Mouse (Mus musculus) ES-E14 (cell line): ENCODE data around the gene Akr1c21. TPM values are rescaled to one million over a fixed set of nuclear protein-coding genes. Genes with fewer than 3 reads are reported as not detected.

Experiments
- DNase-seq: peaks from one replicate; pipeline ENCODE4 v3.0.0-alpha.2; 2013; ENCODE audit warnings: low read depth, low spot score
- H3K27ac ChIP-seq: 2 replicates; pipeline ENCODE4 v1.5.1; 2012; ENCODE audit warnings: low read depth, mild to moderate bottlenecking, low read length, moderate library complexity, mixed read lengths; ENCODE audit not compliant: poor library complexity, insufficient read depth, severe bottlenecking
- H3K36me3 ChIP-seq: 2 replicates; pipeline ENCODE4 v1.6.1; 2012; ENCODE audit warnings: mild to moderate bottlenecking, low read length, moderate library complexity, mixed read lengths; ENCODE audit not compliant: control insufficient read depth, poor library complexity, insufficient read depth, severe bottlenecking
- H3K4me1 ChIP-seq, 2 experiments: fragments of 150-350 bp in 1 of 2; sonication (generic) in 1 of 2; 2 replicates each; pipeline ENCODE4 v1.6.1; 2012; ENCODE audit warnings: low read length in 2 of 2, mild to moderate bottlenecking in 1 of 2, mixed read lengths in 1 of 2; ENCODE audit not compliant: control insufficient read depth in 2 of 2, insufficient read depth in 2 of 2, poor library complexity in 1 of 2
- H3K4me3 ChIP-seq, 2 experiments: fragments of 150-350 bp in 1 of 2; sonication (generic) in 1 of 2; 2 replicates each; pipeline ENCODE4 v1.5.1; 2012; ENCODE audit warnings: low read length in 2 of 2, low read depth in 1 of 2, mild to moderate bottlenecking in 1 of 2, mixed read lengths in 1 of 2; ENCODE audit not compliant: insufficient read depth in 1 of 2, poor library complexity in 1 of 2, severe bottlenecking in 1 of 2
- H3K9ac ChIP-seq: 2 replicates; pipeline ENCODE4 v1.6.1; 2012; ENCODE audit warnings: low read depth, mild to moderate bottlenecking, low read length, mixed read lengths; ENCODE audit not compliant: poor library complexity, insufficient read depth, severe bottlenecking
- H3K9me3 ChIP-seq: fragments of 150-350 bp; sonication (generic); 2 replicates; pipeline ENCODE4 v1.6.1; 2012; ENCODE audit warnings: low read depth, mild to moderate bottlenecking, low read length; ENCODE audit not compliant: control insufficient read depth, insufficient read depth
- CHD2 ChIP-seq: IDR thresholded peaks from 2 replicates; pipeline ENCODE4 v1.6.1; 2014; ENCODE audit warnings: mild to moderate bottlenecking, low read depth, low read length, inconsistent platforms
- HCFC1 ChIP-seq: IDR thresholded peaks from 2 replicates; pipeline ENCODE4 v1.6.1; 2012; ENCODE audit warnings: low read length, inconsistent platforms, borderline replicate concordance; ENCODE audit not compliant: insufficient read depth
- MAFK ChIP-seq: IDR thresholded peaks from 2 replicates; pipeline ENCODE4 v1.6.1; 2014; ENCODE audit warnings: mild to moderate bottlenecking, low read depth, low read length, inconsistent platforms; ENCODE audit not compliant: insufficient read depth
- ZC3H11A ChIP-seq: IDR thresholded peaks from 2 replicates; pipeline ENCODE4 v1.6.1; 2012; ENCODE audit warnings: low read depth, mild to moderate bottlenecking, inconsistent platforms, low read length, borderline replicate concordance
- ZNF384 ChIP-seq: IDR thresholded peaks from 2 replicates; pipeline ENCODE4 v1.6.1; 2012; ENCODE audit warnings: low read depth, low read length, inconsistent platforms
- in situ Hi-C, 2 experiments: fragments of 600-800 bp; cut with MboI; formaldehyde crosslinking; loops; one replicate each; pipeline ENCODE4 v1.15.1; 2025; ENCODE audit warnings: low sequenced_read_pairs in 2 of 2, inconsistent platforms in 1 of 2; ENCODE audit not compliant: unreplicated experiment in 2 of 2
- total RNA-seq: library from RNA; depleted of rRNA; stranded (reverse); fragments of 300-350 nt; gene quantifications from 2 replicates; pipeline ENCODE4 v1.2.3, GENCODE M21; 2012; rRNA removed

The Akr1c21 gene
- total RNA-seq, 1 experiment, result 0.22 TPM

- H3K9ac ChIP-seq, result no peak overlapping the region
- no peak overlapping the region for H3K4me3 ChIP-seq
- no peak overlapping the region for H3K27ac ChIP-seq
- H3K9me3 ChIP-seq, result no peaks in the 10 kb centered on the region
- in situ Hi-C loops, result loop anchor here in 1 of 2 experiments (25.0 kb wide), 1 partner anchor 295 kb away; no protein-coding TSS in a partner anchor
- no peaks in the 10 kb centered on the region for H3K36me3 ChIP-seq
- no peaks in the 10 kb centered on the region for H3K4me1 ChIP-seq
- no peak for DNase-seq
- TF ChIP-seq MAFK (no peak), ZNF384 (no peak), HCFC1 (no peak), ZC3H11A (no peak), CHD2 (no peak)
Observed at GRCm38 (mm10) chr13:4606821-4607220, 32.9 kb downstream of the Akr1c21 start.

GRCm38 (mm10) chr13:4608530-4608929, 34.7 kb downstream of the Akr1c21 start:
- peak overlapping the region; percentile 72 to 86 for H3K4me3 ChIP-seq
- no peaks in the 10 kb centered on the region for H3K4me1 ChIP-seq
- H3K9ac ChIP-seq, result peak overlapping the region; percentile 81
- no peak for TF ChIP-seq ZNF384
- no peak for TF ChIP-seq MAFK
- no peak for TF ChIP-seq ZC3H11A
- no peak for TF ChIP-seq HCFC1
- TF ChIP-seq CHD2, result no peak
- H3K36me3 ChIP-seq, result no peaks in the 10 kb centered on the region
- in situ Hi-C loops, result loop anchor here in 1 of 2 experiments (25.0 kb wide), 1 partner anchor 296 kb away; no protein-coding TSS in a partner anchor
- H3K27ac ChIP-seq, result no peak overlapping the region
- no peaks in the 10 kb centered on the region for H3K9me3 ChIP-seq
- no peak for DNase-seq

- DNase-seq, result peak; percentile 93
- H3K27ac ChIP-seq, result no peak within 1 kb of the TSS
- H3K9me3 ChIP-seq, result no peaks in the 10 kb centered on the region
- H3K9ac ChIP-seq, result peak within 1 kb of the TSS; percentile 81
- H3K36me3 ChIP-seq, result no peaks in the 10 kb centered on the region
- H3K4me3 ChIP-seq, result peak within 1 kb of the TSS; percentile 72 to 86
- no peaks in the 10 kb centered on the region for H3K4me1 ChIP-seq
- in situ Hi-C loops, result loop anchor here in 1 of 2 experiments (25.0 kb wide), 1 partner anchor 297 kb away; no protein-coding TSS in a partner anchor
- no peak for TF ChIP-seq ZNF384
- peak; percentile 92 for TF ChIP-seq CHD2
- no peak for TF ChIP-seq ZC3H11A
Observed at GRCm38 (mm10) chr13:4608961-4609409, 35.1 kb downstream of the Akr1c21 start, which contains the start of gene Akr1e1. Gene Akr1e1 (minus strand): TSS chr13:4609174.

GRCm38 (mm10) chr13:4610902-4611301, 37.0 kb downstream of the Akr1c21 start:
- no peaks in the 10 kb centered on the region for H3K4me1 ChIP-seq
- H3K4me3 ChIP-seq, result no peak overlapping the region
- in situ Hi-C loops, result loop anchor here in 1 of 2 experiments (25.0 kb wide), 1 partner anchor 299 kb away; no protein-coding TSS in a partner anchor
- no peaks in the 10 kb centered on the region for H3K36me3 ChIP-seq
- TF ChIP-seq ZC3H11A, result 0 out of 2 replicates have a peak, but pooled peaks have one; percentile 22
- TF ChIP-seq HCFC1, result no peak
- TF ChIP-seq CHD2, result no peak
- no peak for TF ChIP-seq ZNF384
- no peak for DNase-seq
- no peak overlapping the region for H3K27ac ChIP-seq
- no peak overlapping the region for H3K9ac ChIP-seq
- no peaks in the 10 kb centered on the region for H3K9me3 ChIP-seq

Other genes starting within 250 kb of the Akr1c21 start
- not detected in 2 replicates for gene Akr1c6, start 139.8 kb upstream of the Akr1c21 start, total RNA-seq
- not detected in 2 replicates for gene Akr1c20, start 50.7 kb upstream of the Akr1c21 start, total RNA-seq
- 5.5 and 7.3 TPM in 2 replicates for gene Akr1e1, start 35.1 kb downstream of the Akr1c21 start, total RNA-seq